Mouse (Mus musculus): ENCODE data around the gene Slc39a1.

Slc39a1 gene

DNA sequence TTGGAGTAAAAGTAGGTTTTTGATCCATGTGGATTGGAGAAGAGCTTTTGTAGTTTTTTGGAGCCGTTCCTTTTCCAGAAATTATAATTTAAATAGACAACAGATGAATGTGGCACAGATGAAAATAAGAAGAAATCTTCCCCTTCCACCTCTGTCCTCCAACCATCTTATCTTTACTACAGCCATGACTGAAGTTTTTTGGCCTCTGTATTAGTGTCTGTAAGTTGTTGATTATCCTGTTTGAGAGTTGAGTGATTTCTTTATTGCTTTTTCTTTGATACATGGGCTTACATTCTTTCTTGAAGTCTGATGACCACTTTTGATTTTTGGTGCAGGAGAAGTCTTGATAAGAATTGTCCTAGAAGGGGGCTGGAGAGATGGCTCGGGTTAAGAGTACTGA lies 46.7 kb downstream of the Slc39a1 start:
- DNase-seq (ENCODE audit: low spot score in 2 of 2), result no peak

All from spleen, postnatal 14 days (tissue).